Mouse (Mus musculus) limb, embryonic 15.5 days (tissue): ENCODE data around the gene Tmem126b. TPM values are rescaled to one million over a fixed set of nuclear protein-coding genes. Genes with fewer than 3 reads are reported as not detected.

Experiments used
- ATAC-seq: fragments of 200-750 bp; cut with Nextera tagmentation; 2 replicates; pipeline ENCODE4 v1.8.0; 2017; ENCODE audit warnings: low read depth, moderate TSS enrichment; ENCODE audit not compliant: insufficient number of reproducible peaks, low FRiP score, low TSS enrichment
- H3K27ac ChIP-seq: fragments of 300-500 bp; sonication (generic); 2 replicates; pipeline ENCODE4 v1.5.1; 2015; ENCODE audit warnings: moderate library complexity, mild to moderate bottlenecking, inconsistent platforms
- H3K27me3 ChIP-seq: fragments of 300-500 bp; sonication (generic); 2 replicates; pipeline ENCODE4 v1.6.1; 2015; ENCODE audit warnings: inconsistent platforms
- H3K36me3 ChIP-seq: fragments of 300-500 bp; sonication (generic); 2 replicates; pipeline ENCODE4 v1.6.1; 2015; ENCODE audit warnings: inconsistent platforms
- H3K4me1 ChIP-seq: fragments of 300-500 bp; sonication (generic); 2 replicates; pipeline ENCODE4 v1.6.1; 2015; ENCODE audit warnings: inconsistent platforms
- H3K4me2 ChIP-seq: fragments of 300-500 bp; sonication (generic); 2 replicates; pipeline ENCODE4 v1.6.1; 2015; ENCODE audit warnings: mild to moderate bottlenecking, inconsistent platforms
- H3K4me3 ChIP-seq: fragments of 300-500 bp; sonication (generic); 2 replicates; pipeline ENCODE4 v1.5.1; 2015; ENCODE audit warnings: mild to moderate bottlenecking, inconsistent platforms
- H3K9ac ChIP-seq: fragments of 300-500 bp; sonication (generic); 2 replicates; pipeline ENCODE4 v1.6.1; 2015; ENCODE audit warnings: inconsistent platforms
- H3K9me3 ChIP-seq: fragments of 300-500 bp; sonication (generic); 2 replicates; pipeline ENCODE4 v1.6.1; 2016; ENCODE audit warnings: inconsistent platforms
- WGBS: fragments of 180-500 bp; shearing (Covaris S2); methylation state at CpG from one replicate; pipeline ENCODE4 v1.1.7; 2015; 5-methylcytosine and 5-hydroxymethylcytosine counted together
- polyA plus RNA-seq: library from polyadenylated mRNA; unstranded; fragments of >200 nt; fragmentation: Nextera tagmentation; extraction: Ambion mirVana; gene quantifications from 2 replicates; pipeline ENCODE4 v1.2.1, GENCODE M21; 2015

Tmem126b gene
- polyA plus RNA-seq, result 34.1 and 35.1 TPM in 2 replicates

- Histone ChIP-seq H3K9ac (peak within 1 kb of the TSS; percentile 56), H3K4me3 (peak within 1 kb of the TSS; percentile 68), H3K27ac (peak within 1 kb of the TSS; percentile 82), H3K4me2 (peak within 1 kb of the TSS; percentile 96), H3K4me1 (0 out of 2 replicates have a peak, but pooled peaks cover 12% of the 10 kb centered on the region), H3K36me3 (no peaks in the 10 kb centered on the region), H3K27me3 (no peaks in the 10 kb centered on the region; the same call in 1 of the 2 replicates), H3K9me3 (no peaks in the 10 kb centered on the region)
- ATAC-seq, result peak; percentile 100
- under 1% methylated on average over 36 of the region's 36 CpGs for WGBS
These were observed at the start of gene Tmem126b for GRCm38 (mm10) chr7:90475793-90476312. Tmem126b (minus strand) TSS chr7:90476001.

- H3K36me3 ChIP-seq, result no peaks in the 10 kb centered on the region
- H3K9ac ChIP-seq, result no peak overlapping the region
- no peaks in the 10 kb centered on the region for H3K27me3 ChIP-seq
- H3K4me2 ChIP-seq, result no peak overlapping the region
- H3K9me3 ChIP-seq, result no peaks in the 10 kb centered on the region
- H3K4me1 ChIP-seq, result no peaks in the 10 kb centered on the region
- no peak overlapping the region for H3K27ac ChIP-seq
- no peak overlapping the region for H3K4me3 ChIP-seq
- no peak for ATAC-seq
These were observed 36.5 kb upstream of the Tmem126b start for GRCm38 (mm10) chr7:90512293-90512692.

GRCm38 (mm10) chr7:90508124-90508523 lies 32.3 kb upstream of the Tmem126b start:
- WGBS, result 70% methylated on average over 3 of the region's 3 CpGs
- no peaks in the 10 kb centered on the region for H3K27me3 ChIP-seq
- ATAC-seq, result no peak
- H3K9me3 ChIP-seq, result no peaks in the 10 kb centered on the region
- no peaks in the 10 kb centered on the region for H3K36me3 ChIP-seq
- H3K27ac ChIP-seq, result no peak overlapping the region
- no peaks in the 10 kb centered on the region for H3K4me1 ChIP-seq
- H3K4me2 ChIP-seq, result no peak overlapping the region
- no peak overlapping the region for H3K4me3 ChIP-seq
- no peak overlapping the region for H3K9ac ChIP-seq

- no peak for ATAC-seq
- no peak overlapping the region for H3K9ac ChIP-seq
- H3K4me1 ChIP-seq, result no peaks in the 10 kb centered on the region
- 91% methylated on average over 2 of the region's 2 CpGs for WGBS
- H3K36me3 ChIP-seq, result no peaks in the 10 kb centered on the region
- H3K9me3 ChIP-seq, result no peaks in the 10 kb centered on the region
- no peak overlapping the region for H3K4me2 ChIP-seq
- no peak overlapping the region for H3K4me3 ChIP-seq
- H3K27ac ChIP-seq, result no peak overlapping the region
- no peaks in the 10 kb centered on the region for H3K27me3 ChIP-seq
These were observed 6.8 kb upstream of the Tmem126b start for GRCm38 (mm10) chr7:90482607-90483006.

- H3K27me3 ChIP-seq, result no peaks in the 10 kb centered on the region; the same call in 1 of the 2 replicates
- no peaks in the 10 kb centered on the region for H3K9me3 ChIP-seq
- H3K27ac ChIP-seq, result peak within 1 kb of the TSS; percentile 82
- H3K4me3 ChIP-seq, result peak within 1 kb of the TSS; percentile 68
- H3K4me2 ChIP-seq, result peak within 1 kb of the TSS; percentile 96
- peak within 1 kb of the TSS; percentile 56 for H3K9ac ChIP-seq
- H3K36me3 ChIP-seq, result no peaks in the 10 kb centered on the region
- ATAC-seq, result no peak
- 1% methylated on average over 32 of the region's 32 CpGs for WGBS
- 0 out of 2 replicates have a peak, but pooled peaks cover 12% of the 10 kb centered on the region for H3K4me1 ChIP-seq
These were observed 778 bp upstream of the Tmem126b start, which contains the start of gene Dlg2 for GRCm38 (mm10) chr7:90476313-90477245. Dlg2 (plus strand) TSS chr7:90476672.

GRCm38 (mm10) chr7:90473511-90473910 lies 2.3 kb downstream of the Tmem126b start:
- Histone ChIP-seq H3K27ac (no peak overlapping the region), H3K4me3 (no peak overlapping the region), H3K9me3 (no peaks in the 10 kb centered on the region), H3K27me3 (no peaks in the 10 kb centered on the region; the same call in 1 of the 2 replicates), H3K9ac (no peak overlapping the region), H3K4me1 (0 out of 2 replicates have a peak, but pooled peaks cover 12% of the 10 kb centered on the region), H3K36me3 (peaks cover 6% of the 10 kb centered on the region), H3K4me2 (no peak overlapping the region)
- ATAC-seq, result no peak
- WGBS, result 72% methylated on average over 2 of the region's 2 CpGs

- Histone ChIP-seq H3K9me3 (no peaks in the 10 kb centered on the region), H3K36me3 (no peaks in the 10 kb centered on the region), H3K9ac (no peak overlapping the region), H3K4me2 (no peak overlapping the region), H3K27ac (no peak overlapping the region), H3K4me3 (no peak overlapping the region), H3K27me3 (no peaks in the 10 kb centered on the region), H3K4me1 (0 out of 2 replicates have a peak, but pooled peaks cover 5% of the 10 kb centered on the region)
- WGBS, result 90% methylated on average over 5 of the region's 5 CpGs
- ATAC-seq, result no peak
These were observed 14.4 kb downstream of the Tmem126b start for GRCm38 (mm10) chr7:90461441-90461840.

GRCm38 (mm10) chr7:90460930-90461329 lies 14.9 kb downstream of the Tmem126b start:
- Histone ChIP-seq H3K36me3 (no peaks in the 10 kb centered on the region), H3K9me3 (no peaks in the 10 kb centered on the region), H3K4me3 (no peak overlapping the region), H3K9ac (no peak overlapping the region), H3K4me1 (peaks cover 8% of the 10 kb centered on the region; the same call in 1 of the 2 replicates), H3K27ac (no peak overlapping the region), H3K27me3 (no peaks in the 10 kb centered on the region), H3K4me2 (no peak overlapping the region)
- no peak for ATAC-seq
- 20% methylated on average over 14 of the region's 14 CpGs for WGBS

GRCm38 (mm10) chr7:90460330-90460729 lies 15.5 kb downstream of the Tmem126b start:
- Histone ChIP-seq H3K36me3 (no peaks in the 10 kb centered on the region), H3K27me3 (no peaks in the 10 kb centered on the region), H3K9me3 (no peaks in the 10 kb centered on the region), H3K4me1 (peaks cover 12% of the 10 kb centered on the region; the same call in 1 of the 2 replicates), H3K9ac (no peak overlapping the region), H3K27ac (no peak overlapping the region), H3K4me3 (no peak overlapping the region), H3K4me2 (no peak overlapping the region)
- 46% methylated on average over 10 of the region's 10 CpGs for WGBS
- no peak for ATAC-seq

- H3K4me1 ChIP-seq, result peaks cover 12% of the 10 kb centered on the region; the same call in 1 of the 2 replicates
- H3K9ac ChIP-seq, result peak overlapping the region; percentile 79
- peak overlapping the region; percentile 59 for H3K4me2 ChIP-seq
- no peaks in the 10 kb centered on the region for H3K9me3 ChIP-seq
- H3K36me3 ChIP-seq, result peaks cover 6% of the 10 kb centered on the region; the same call in 1 of the 2 replicates
- 0 out of 2 replicates have a peak, but pooled peaks have one; percentile 25 for ATAC-seq
- peak overlapping the region; percentile 96 for H3K27ac ChIP-seq
- 5% methylated on average over 10 of the region's 10 CpGs for WGBS
- no peaks in the 10 kb centered on the region for H3K27me3 ChIP-seq
- peak overlapping the region; percentile 78 for H3K4me3 ChIP-seq
These were observed 18.3 kb downstream of the Tmem126b start for GRCm38 (mm10) chr7:90457517-90457916.

GRCm38 (mm10) chr7:90456845-90457468 lies 18.8 kb downstream of the Tmem126b start, which contains the start of gene Tmem126a:
Tmem126a (minus strand) TSS chr7:90457229.
- H3K36me3 ChIP-seq, result peaks cover 6% of the 10 kb centered on the region; the same call in 1 of the 2 replicates
- peaks cover 12% of the 10 kb centered on the region; the same call in 1 of the 2 replicates for H3K4me1 ChIP-seq
- no peaks in the 10 kb centered on the region for H3K27me3 ChIP-seq
- peak within 1 kb of the TSS; percentile 78 for H3K4me3 ChIP-seq
- WGBS, result under 1% methylated on average over 41 of the region's 41 CpGs
- peak; percentile 89 for ATAC-seq
- H3K4me2 ChIP-seq, result peak within 1 kb of the TSS; percentile 59
- peak within 1 kb of the TSS; percentile 79 for H3K9ac ChIP-seq
- H3K9me3 ChIP-seq, result no peaks in the 10 kb centered on the region
- peak within 1 kb of the TSS; percentile 96 for H3K27ac ChIP-seq
